Mouse (Mus musculus): ENCODE data around the gene Cdc42.

Cdc42 gene

DNA sequence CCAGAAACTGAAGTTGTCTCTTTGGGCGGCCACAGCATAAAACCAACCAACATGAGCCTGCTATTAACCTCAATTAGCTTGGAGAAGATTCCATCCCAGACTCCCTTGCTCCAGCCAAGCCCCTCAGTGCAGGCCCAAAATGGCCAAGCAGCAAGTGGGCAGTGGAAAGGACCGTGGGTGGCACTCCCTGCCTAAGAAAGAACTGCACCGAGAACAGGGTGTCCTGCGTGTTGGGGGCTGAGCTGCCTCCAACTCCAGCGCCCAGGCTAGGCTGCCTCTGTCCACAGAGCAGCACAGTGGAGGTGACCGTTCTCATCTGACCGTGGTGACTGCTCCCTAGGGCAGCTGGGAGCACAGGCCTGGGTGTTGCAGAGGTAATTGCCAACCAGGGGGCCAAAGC lies 63.5 kb downstream of the Cdc42 start:
- in situ Hi-C loops (cut with MboI; ENCODE audit: unreplicated experiment in 2 of 2), result loop anchor here (25.0 kb wide), 2 partner anchors 607 to 1518 kb away; no protein-coding TSS in a partner anchor

DNA sequence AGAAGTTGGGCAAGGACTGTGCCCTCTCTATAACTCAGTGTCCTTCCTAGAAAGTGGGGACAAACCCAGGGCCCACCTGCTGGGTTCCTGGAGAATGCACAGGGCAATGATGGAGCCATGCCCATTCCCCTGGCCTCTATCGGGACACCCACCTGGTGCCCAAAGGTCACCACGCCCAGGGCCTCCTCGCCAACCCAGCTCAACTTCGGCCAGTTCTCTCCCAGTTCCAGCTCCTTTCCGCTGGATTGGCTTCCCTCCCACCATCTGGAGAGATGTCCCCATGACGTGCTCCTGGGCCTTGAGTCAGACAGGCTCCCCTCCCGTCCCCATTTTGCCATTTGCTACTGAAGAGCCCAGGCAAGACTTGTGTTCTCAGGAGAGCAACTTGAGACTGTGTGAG lies 64.9 kb downstream of the Cdc42 start:
- in situ Hi-C loops (cut with MboI; ENCODE audit: unreplicated experiment in 2 of 2), result loop anchor here (25.0 kb wide), 2 partner anchors 605 to 1520 kb away; no protein-coding TSS in a partner anchor

DNA sequence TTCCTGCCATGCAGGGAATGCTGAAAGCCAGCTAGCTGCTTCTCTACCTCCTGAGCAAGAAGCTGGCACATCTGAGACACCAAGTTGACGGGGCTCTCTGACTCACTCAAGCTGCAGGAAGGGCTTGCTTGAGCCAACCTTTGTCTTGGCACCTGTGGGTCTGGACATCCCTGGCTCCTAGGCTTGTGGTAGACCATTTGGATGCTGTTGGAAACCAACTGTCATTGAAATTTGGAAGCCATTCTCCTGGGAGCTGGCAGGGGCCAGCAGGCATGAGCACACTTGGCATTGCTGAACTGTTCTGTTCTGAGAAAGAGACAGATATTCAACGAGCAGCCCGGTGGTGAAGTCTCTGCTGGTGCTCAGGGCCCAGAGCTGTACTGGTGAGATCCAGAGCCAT lies 67.3 kb downstream of the Cdc42 start:
- in situ Hi-C loops (cut with MboI; ENCODE audit: unreplicated experiment in 2 of 2), result loop anchor here (25.0 kb wide), 2 partner anchors 603 to 1522 kb away; no protein-coding TSS in a partner anchor

DNA sequence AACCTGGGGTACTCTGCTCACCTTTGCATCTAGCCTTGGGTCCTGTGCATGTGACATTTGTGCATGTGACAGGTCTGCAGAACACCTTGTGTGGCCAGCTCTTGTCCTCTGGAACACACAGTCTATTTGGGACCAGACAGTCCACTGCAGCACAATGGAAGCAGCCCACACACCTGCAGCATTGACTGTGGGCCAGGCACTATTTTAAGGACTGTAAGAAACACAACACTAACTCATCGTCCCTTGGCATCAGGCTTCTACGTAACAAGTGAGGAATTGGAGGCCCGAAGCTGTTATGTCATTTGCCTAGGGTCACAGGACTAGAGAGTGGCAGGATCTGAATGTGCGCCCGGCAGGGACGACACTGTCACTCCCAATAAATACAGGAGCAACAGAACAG lies 67.8 kb downstream of the Cdc42 start:
- in situ Hi-C loops (cut with MboI; ENCODE audit: unreplicated experiment in 2 of 2), result loop anchor here (10.0 to 25.0 kb wide), 4 partner anchors 215 to 1523 kb away; no protein-coding TSS in a partner anchor

DNA sequence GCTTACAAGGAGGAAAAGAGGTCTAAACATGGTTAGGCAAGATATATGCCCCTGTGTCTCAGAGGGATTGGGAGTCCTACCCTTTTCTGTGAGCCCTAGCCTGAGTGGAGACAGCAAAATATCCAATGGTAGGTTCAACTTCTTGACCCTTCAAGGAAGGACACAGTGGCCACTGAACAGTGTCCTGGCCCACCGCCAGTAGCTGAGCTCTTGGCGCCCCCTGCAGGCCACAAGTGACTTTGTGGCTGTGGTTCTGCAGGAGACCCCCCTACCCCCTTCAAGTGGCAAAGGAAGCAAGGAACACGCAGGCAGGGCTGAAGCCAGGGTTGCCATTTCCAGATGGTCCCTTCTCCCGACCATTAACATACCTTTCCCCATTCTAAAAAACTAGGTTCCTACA lies 69.7 kb downstream of the Cdc42 start:
- in situ Hi-C loops (cut with MboI; ENCODE audit: unreplicated experiment in 2 of 2), result loop anchor here (10.0 to 25.0 kb wide), 4 partner anchors 213 to 1524 kb away; no protein-coding TSS in a partner anchor

DNA sequence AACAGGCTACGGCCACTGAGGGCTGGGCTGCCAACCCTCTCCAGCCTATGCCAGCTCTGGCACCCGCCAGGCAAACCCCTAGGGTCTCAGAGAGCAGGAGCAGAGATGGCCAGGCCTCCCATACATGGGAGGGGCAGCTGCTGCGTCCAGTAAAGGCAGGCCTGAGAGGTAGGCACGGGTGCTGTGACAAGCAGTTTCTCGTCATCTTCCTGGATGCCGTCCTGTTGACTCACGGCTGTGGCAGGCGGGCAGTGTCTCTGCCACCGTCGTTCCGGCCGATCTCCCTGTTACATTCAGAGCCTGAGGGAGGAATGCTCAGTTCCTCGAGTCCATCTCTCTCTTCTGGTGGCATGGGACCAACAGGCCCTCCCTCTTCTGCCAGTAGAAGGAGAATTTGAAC lies 70.3 kb downstream of the Cdc42 start:
- in situ Hi-C loops (cut with MboI; ENCODE audit: unreplicated experiment in 2 of 2), result loop anchor here (10.0 to 25.0 kb wide), 4 partner anchors 212 to 1525 kb away; no protein-coding TSS in a partner anchor

DNA sequence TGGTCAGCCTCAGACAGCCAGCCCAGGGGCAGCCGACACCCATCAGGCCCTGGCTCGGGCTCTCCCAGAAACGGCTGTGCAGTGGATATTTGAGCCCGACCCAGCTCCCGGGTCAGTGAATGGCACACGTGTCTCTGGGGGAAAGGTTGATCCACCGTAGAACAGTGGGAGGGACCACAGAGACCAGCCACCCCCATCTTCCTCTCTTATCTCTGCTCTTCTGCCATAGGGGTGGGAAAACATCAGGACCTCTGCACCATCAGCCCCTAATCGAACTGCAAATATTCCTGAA lies 70.9 kb downstream of the Cdc42 start:
- in situ Hi-C loops (cut with MboI; ENCODE audit: unreplicated experiment in 2 of 2), result loop anchor here (10.0 to 25.0 kb wide), 4 partner anchors 212 to 1526 kb away; no protein-coding TSS in a partner anchor

DNA sequence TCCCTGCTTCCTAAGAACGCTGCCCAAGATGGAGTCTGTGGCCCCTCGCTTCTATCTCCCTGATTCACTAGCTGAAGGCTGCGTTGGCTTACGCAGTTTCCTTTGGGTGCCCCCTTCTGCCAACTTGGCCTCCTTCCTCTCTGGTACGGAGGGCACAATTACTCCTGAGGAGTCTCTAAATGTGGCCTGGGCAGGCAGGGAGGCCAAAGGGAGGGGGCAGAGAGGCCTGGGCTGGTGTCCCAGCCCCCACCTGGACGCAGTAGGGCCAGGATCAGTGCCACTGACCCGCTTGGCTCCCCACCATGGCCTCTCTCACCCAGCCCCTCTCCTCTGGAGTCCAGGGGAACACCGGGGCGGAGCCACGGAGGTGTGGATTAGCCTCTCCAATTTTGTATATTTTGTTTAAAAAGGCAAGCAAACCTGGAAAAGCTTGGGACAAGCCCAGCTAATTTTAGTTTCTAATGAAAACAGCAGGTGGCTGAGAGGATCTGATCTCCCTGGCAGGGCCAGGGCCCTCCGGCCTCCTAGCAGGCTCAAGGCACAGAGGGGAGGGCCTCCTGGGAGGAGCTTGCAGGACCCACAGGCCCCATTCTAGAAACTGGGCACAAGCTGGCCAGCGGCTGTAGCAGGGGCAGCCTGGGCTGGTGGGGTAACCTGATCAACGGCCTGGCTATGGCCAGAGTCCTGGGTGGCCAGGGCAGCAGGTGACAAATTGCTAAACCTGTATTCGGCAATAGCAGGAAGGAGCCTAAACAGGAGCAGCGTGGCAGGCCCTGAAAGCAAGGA lies 71.5 kb downstream of the Cdc42 start:
- in situ Hi-C loops (cut with MboI; ENCODE audit: unreplicated experiment in 2 of 2), result loop anchor here (10.0 to 25.0 kb wide), 4 partner anchors 211 to 1526 kb away; no protein-coding TSS in a partner anchor

DNA sequence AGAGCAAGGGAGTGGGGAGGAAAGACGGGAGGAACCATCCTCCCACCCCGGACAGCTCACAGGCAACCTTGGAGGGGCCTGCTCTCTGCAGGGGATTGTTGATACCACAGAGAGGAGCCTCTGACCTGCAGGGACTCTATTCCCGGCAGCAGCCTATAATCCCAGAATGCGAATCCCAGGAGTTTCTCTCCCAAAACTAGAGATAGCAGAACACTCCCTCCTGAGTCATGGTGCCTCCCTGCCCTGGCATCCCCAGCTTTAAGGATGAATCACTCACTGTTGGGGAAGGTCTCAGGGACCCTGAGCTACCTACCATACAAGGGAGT lies 74.2 kb downstream of the Cdc42 start:
- in situ Hi-C loops (cut with MboI; ENCODE audit: unreplicated experiment in 2 of 2), result loop anchor here (10.0 to 25.0 kb wide), 4 partner anchors 209 to 1529 kb away; no protein-coding TSS in a partner anchor

DNA sequence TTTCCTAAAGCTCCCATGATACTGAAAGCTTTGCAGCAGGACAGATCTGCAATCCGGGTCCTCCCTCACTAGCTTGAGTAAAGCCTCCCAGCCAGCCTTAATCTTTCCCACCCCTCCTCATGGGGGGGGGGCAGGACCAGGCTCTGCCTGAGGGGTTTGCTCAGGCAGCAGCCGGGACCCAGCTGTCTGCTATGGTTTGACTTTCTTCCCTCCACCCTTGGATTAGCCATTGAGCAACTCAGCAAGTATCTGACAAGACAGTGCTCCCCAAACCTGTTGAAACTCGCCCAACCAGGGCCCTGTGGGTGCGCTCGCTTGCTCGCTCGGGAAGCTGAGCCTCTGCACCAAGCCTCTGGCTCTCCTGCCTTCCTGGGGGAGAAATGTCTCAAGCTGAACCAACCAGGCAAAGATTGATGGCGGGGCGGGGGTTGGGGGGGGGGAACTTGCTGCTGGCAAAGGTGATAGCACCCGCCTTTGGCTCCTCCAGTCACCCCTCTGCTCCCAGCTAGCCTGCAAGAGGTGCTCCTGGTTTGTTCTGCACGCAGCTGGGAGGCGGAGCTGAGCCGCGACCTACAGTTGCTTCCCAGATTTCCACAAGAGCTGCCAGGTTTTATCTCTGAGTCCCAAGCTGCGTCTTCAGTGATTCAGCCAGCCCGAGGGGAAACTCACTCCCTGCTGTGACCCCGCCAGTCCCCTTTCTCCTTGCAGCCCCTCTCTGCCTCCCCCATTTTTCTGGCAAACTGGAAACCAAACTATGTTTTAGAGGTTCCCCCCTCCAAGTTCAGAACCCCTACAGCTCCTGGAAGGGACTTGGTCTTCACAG lies 74.7 kb downstream of the Cdc42 start:
- in situ Hi-C loops (cut with MboI; ENCODE audit: unreplicated experiment in 2 of 2), result loop anchor here (10.0 to 25.0 kb wide), 4 partner anchors 208 to 1530 kb away; no protein-coding TSS in a partner anchor

DNA sequence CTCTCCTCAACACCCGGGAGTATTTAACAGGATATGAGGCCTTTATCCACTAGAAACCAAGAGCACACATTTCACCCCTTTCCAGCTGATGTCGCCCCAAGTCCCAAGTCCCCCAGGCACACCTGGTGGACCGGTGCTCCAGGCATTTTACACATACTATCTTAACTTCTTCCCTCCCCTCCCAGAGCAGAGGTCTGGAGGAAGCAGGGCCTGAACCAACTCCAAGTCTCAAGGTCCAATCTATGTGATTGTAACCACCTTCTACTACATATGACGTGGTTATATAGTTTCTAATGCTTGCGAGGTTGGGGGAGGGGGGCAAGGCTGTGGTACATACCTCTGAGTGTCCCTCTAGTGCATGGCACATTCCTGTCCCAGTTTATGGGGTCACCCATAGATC lies 75.4 kb downstream of the Cdc42 start:
- in situ Hi-C loops (cut with MboI; ENCODE audit: unreplicated experiment in 2 of 2), result loop anchor here (10.0 to 25.0 kb wide), 4 partner anchors 207 to 1530 kb away; no protein-coding TSS in a partner anchor

DNA sequence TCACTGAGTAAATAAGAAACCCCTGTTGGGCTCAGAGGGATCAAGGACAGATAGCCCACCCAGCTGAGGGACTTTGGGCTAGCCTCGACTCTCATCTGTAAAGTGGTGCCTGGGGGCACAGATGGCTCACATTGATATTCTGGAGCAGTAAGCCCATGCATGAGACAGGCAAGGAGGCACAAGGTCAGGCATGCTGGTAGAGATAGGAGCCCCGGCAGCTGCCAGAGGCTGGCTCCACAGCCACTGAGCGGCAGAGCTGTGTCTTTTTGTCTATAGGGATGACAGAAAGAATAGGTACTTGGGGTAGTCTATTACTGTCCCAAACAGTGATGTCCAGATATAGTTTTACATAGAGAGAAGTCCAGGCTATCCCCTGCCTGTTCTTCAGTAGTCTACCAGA lies 76.2 kb downstream of the Cdc42 start:
- in situ Hi-C loops (cut with MboI; ENCODE audit: unreplicated experiment in 2 of 2), result loop anchor here (10.0 to 25.0 kb wide), 4 partner anchors 206 to 1531 kb away; no protein-coding TSS in a partner anchor

DNA sequence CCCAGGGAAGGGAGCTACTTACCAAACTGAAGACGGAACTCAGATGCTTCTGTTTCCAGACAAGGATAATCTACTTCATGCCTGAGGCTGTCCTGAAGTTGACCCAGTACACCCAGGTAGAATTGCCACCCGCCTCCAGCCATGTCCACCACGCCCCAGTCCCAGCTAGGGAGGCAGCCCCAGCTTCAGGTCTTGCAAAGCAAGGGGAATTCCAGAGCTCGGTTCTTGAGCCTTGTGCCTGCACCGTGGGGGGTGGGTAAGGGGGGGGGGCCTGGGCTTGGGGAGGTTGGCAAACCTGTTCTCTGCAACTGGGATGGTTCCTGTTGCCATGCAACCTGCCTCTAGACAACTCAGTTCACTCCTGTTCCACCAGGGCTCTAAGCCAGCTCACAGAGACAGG lies 78.2 kb downstream of the Cdc42 start:
- in situ Hi-C loops (cut with MboI; ENCODE audit: unreplicated experiment in 2 of 2), result loop anchor here (25.0 kb wide), 2 partner anchors 592 to 1533 kb away; no protein-coding TSS in a partner anchor

DNA sequence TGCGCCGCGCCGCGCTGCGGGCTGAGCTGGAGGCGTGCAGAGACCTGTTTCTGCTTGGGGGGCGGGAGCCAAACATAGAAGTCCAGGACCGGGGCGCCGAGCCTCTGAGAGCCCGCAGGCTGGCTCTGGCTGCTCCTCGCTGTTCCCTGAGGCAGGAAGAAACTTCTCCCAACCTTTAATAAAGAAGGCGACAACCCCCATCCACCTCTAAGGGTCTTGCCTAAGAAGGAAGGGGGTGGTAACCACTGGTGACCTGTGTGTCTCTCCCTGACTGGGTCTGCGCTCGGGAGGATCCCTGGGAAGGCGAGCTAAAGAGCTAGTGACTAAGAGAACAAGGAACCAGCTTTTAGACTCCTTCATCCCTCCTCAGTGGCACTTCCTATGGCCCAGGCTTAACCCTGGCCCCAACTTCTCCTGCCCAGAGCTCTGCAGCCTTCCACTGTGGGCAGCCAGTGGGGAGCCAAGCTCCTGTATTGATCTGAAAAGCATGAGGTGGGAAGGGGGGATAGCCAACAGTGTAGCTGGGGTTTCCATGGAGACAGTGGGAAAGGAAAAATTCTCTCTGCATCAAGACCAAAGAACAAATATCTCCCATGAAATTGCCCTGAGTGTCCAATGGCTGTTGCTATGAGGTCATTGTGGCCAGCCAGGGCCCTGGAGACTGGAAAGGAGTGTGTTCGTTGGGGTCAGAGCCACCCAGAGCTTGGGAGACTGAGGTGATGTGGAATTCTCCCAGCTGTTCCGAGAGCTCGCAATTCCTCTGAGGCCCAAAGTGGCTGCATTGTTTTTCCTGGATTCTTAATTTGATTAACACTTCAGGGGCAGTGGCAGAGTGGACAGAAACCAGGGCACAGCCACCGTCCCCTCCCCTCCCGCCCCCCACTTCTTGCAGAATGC lies 79.1 kb downstream of the Cdc42 start:
- in situ Hi-C loops (cut with MboI; ENCODE audit: unreplicated experiment in 2 of 2), result loop anchor here (25.0 kb wide), 2 partner anchors 591 to 1534 kb away; no protein-coding TSS in a partner anchor

DNA sequence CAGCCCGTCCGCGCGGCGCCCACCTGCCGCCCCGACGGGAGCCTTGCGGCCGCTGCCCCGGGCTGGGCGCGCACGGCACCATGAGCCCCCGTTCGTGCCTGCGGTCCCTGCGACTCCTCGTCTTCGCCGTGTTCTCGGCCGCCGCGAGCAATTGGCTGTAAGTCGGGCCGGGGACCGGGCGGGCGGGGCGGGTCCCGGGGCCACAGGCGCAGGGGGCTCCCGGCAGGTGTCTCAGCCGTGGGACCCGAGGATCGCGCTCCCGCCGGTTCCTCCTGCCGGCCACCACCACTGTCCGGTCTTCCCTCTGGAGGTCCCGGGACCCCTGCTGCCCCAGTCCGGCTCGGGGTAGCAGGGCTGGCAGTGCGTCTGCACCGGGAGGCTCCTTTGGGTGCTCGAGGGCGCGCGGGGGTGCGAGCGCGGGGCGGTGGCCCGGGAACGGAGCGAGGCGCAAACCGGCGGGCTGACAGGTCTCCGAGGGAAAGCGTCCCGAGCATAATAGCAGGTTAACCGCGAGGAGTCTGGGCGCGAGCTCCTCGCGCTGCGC lies 79.8 kb downstream of the Cdc42 start:
- in situ Hi-C loops (cut with MboI; ENCODE audit: unreplicated experiment in 2 of 2), result loop anchor here (25.0 kb wide), 2 partner anchors 590 to 1535 kb away; no protein-coding TSS in a partner anchor

DNA sequence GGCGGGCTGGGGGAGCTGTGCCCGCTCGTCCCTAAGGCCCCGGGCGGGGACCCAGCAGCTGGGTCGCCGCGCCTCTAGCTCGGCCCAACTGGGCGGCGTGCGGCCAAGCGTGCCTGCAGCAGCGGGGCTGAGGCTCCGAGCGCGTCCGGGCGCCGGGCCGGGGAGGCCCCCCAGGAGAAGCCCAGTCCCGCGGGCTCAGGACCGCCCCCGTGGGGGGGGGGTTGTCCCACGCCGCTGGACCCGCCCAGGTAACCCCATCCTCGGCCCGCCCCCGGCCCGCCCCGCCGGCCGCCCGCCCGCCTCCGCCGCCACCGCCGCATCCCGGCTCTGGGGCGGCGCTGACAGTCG lies 80.4 kb downstream of the Cdc42 start, which contains the start of gene Wnt4:
TSS of gene Wnt4 (plus strand) at position 324 of the 348 bp plus-strand sequence.
- in situ Hi-C loops (cut with MboI; ENCODE audit: unreplicated experiment in 2 of 2), result loop anchor here (25.0 kb wide), 2 partner anchors 590 to 1535 kb away; no protein-coding TSS in a partner anchor

DNA sequence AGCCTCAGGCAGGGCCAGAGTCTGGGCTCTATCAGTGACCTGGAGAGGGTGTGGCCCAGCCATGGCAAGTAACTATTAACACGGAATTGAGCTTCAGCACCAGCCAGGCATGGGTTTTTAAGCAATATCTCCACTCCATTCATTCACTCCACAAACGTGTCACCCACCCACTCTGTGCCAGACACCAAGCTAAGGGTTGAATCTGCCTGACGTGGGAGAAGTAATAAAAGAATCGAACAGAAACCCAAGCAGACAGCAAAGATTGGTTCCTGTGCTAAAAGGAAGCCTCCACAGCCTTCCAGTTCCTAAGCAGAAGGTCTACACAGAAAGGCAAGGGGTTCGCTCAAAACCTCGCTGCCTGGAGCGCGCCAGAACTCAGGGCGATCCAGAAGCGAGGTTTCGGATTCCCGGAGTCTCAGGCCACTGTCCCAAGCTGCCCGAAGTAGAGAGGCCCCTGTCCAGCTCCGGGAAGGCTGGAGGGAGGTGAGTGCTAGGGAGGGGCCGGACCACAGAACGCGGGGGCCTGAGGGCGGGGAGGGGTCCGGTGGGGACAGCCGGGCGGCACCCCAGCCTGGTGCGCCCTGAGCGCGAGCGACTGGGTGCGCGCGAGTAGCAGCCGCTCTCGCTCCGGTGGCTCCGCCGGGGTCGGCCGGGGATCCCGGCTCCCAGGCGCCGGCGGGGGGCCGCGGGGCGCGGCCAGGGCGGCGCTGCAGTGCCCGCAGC lies 80.9 kb downstream of the Cdc42 start:
- in situ Hi-C loops (cut with MboI; ENCODE audit: unreplicated experiment in 2 of 2), result loop anchor here (25.0 kb wide), 2 partner anchors 589 to 1536 kb away; no protein-coding TSS in a partner anchor

DNA sequence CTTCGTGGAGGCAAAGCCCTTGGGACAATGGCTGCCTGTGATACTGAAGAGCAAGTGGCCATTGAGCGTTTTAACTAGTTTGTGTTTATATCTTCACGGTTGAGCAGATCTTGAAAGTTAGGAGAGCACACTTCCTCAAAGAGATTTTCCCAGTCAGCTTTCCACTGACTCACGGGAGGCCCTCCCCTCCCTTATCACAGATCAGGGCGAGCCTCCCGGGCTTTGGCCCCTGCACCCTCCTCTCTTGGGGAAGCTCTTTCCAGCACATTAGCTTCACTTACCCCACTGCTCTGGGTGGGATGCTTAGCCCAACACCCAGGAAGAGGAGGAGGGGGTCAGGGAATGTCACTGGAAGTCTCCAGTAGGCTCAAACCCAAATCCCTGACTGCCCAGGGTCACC lies 83.2 kb downstream of the Cdc42 start:
- in situ Hi-C loops (cut with MboI; ENCODE audit: unreplicated experiment in 2 of 2), result no loop called here

DNA sequence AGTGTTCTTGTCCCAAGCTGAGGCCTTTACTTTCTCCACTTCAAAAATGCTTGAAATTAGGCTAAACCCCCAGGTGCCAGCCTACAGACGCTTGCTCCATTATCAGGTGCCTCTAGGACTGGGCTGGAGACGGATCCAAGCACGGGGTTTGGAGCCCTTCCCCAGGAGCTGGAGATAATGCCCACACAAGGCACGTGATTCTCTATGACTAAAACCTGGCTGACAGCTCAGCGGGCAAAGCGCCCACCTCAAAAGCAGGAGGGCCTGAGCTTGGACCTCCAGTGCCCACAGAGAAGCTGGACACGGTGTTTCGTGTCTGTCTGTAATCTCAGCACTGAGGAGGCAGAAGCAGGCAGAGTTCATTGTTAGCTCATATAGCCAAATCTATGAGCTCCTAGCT lies 85.7 kb downstream of the Cdc42 start:
- in situ Hi-C loops (cut with MboI; ENCODE audit: unreplicated experiment in 2 of 2), result no loop called here

Measured in v-Abl transformed pro-B cells (cell line).